Mouse (Mus musculus) intestine, embryonic 14.5 days (tissue): ENCODE data around the gene Tnfrsf18. TPM values are rescaled to one million over a fixed set of nuclear protein-coding genes. Genes with fewer than 3 reads are reported as not detected.

Experiments
- ATAC-seq: fragments of 200-750 bp; cut with Nextera tagmentation; replicated peaks from 2 replicates; pipeline ENCODE4 v1.8.0; 2017; ENCODE audit warnings: low read depth, moderate number of reproducible peaks, moderate TSS enrichment, moderate library complexity; ENCODE audit not compliant: low FRiP score, low TSS enrichment
- DNase-seq: peaks from one replicate; pipeline ENCODE4 v3.0.0-alpha.2; 2018; ENCODE audit warnings: low spot score
- H3K27ac ChIP-seq: fragments of 300-500 bp; sonication (generic); 2 replicates; pipeline ENCODE4 v1.5.1; 2014; ENCODE audit warnings: low read depth, mild to moderate bottlenecking, control low read depth
- H3K27me3 ChIP-seq: fragments of 300-500 bp; sonication (generic); replicated peaks from 2 replicates; pipeline ENCODE4 v1.6.1; 2014; ENCODE audit warnings: low read length, control low read depth; ENCODE audit not compliant: control insufficient read depth, insufficient read depth
- H3K36me3 ChIP-seq: fragments of 300-500 bp; sonication (generic); 2 replicates; pipeline ENCODE4 v1.6.1; 2014; ENCODE audit warnings: low read length, control low read depth; ENCODE audit not compliant: control insufficient read depth, insufficient read depth
- H3K4me1 ChIP-seq: fragments of 300-500 bp; sonication (generic); replicated peaks from 2 replicates; pipeline ENCODE4 v1.6.1; 2014; ENCODE audit warnings: low read length, control low read depth, mixed read lengths; ENCODE audit not compliant: control insufficient read depth, insufficient read depth
- H3K4me2 ChIP-seq: fragments of 300-500 bp; sonication (generic); 2 replicates; pipeline ENCODE4 v1.6.1; 2014; ENCODE audit warnings: low read length
- H3K4me3 ChIP-seq: fragments of 300-500 bp; sonication (generic); 2 replicates; pipeline ENCODE4 v1.5.1; 2014; ENCODE audit warnings: low read depth, low read length, control low read depth, mixed read lengths
- H3K9ac ChIP-seq: fragments of 300-500 bp; sonication (generic); 2 replicates; pipeline ENCODE4 v1.6.1; 2014; ENCODE audit warnings: mild to moderate bottlenecking, low read length
- H3K9me3 ChIP-seq: fragments of 300-500 bp; sonication (generic); 2 replicates; pipeline ENCODE4 v1.6.1; 2016; ENCODE audit warnings: low read length, control low read depth; ENCODE audit not compliant: control insufficient read depth
- WGBS: fragments of 180-500 bp; shearing (Covaris S2); extraction: QIAGEN DNeasy Blood & Tissue Kit; methylation state at CpG from one replicate; pipeline ENCODE4 v1.1.7; 2014; 5-methylcytosine and 5-hydroxymethylcytosine counted together
- microRNA counts: library from miRNA; unstranded; fragments of <30 nt; microRNA quantifications from one replicate; lab custom pipeline; 2016
- microRNA-seq: library from miRNA; unstranded; fragments of <30 nt; microRNA quantifications from one replicate; pipeline ENCODE4, GENCODE M21; 2016
- polyA plus RNA-seq: library from polyadenylated mRNA; unstranded; fragments of >200 nt; fragmentation: Nextera tagmentation; extraction: Ambion mirVana; gene quantifications from 2 replicates; pipeline ENCODE4 v1.2.1, GENCODE M21; 2014

Tnfrsf18 gene
- polyA plus RNA-seq, 1 experiment from 2014 or later, result 1.6 TPM

DNA sequence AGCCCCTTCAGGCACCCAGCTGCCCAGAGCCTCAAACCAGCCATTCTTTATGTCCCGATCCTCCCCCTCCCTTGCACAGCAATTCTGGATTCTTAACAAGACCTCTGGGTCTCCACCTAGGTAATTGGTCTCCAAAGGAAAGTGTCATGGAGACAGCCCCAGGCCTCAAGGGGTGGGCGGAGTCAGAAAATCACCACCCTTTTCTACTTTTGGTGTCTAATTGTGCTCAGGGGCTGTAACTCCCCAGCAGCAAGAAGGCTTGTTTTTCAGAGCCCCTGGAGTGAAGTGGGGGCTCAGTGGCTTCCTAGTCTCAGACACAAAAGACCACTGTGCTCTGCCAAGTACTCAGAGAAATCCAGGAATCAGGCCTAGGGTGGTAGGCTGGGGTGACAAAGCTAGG is 44.8 kb downstream of the Tnfrsf18 start:
- 56% methylated on average over 2 of the region's 2 CpGs for WGBS
- no peaks in the 10 kb centered on the region for H3K27me3 ChIP-seq
- no peak overlapping the region for H3K27ac ChIP-seq
- H3K36me3 ChIP-seq, result no peaks in the 10 kb centered on the region
- H3K9me3 ChIP-seq, result no peaks in the 10 kb centered on the region
- H3K4me3 ChIP-seq, result no peak overlapping the region
- H3K4me1 ChIP-seq, result peaks cover 7% of the 10 kb centered on the region; the same call in 1 of the 2 replicates
- H3K9ac ChIP-seq, result no peak overlapping the region
- ATAC-seq, result no peak
- no peak for DNase-seq
- no peak overlapping the region for H3K4me2 ChIP-seq

GRCm38 (mm10) chr4:156076911-156077382 is 51.0 kb downstream of the Tnfrsf18 start:
- Histone ChIP-seq H3K4me1 (peaks cover 6% of the 10 kb centered on the region; the same call in 1 of the 2 replicates), H3K36me3 (no peaks in the 10 kb centered on the region), H3K9ac (no peak overlapping the region), H3K27me3 (peaks cover 13% of the 10 kb centered on the region), H3K9me3 (no peaks in the 10 kb centered on the region), H3K4me2 (peak overlapping the region; percentile 72), H3K27ac (peak overlapping the region; percentile 58), H3K4me3 (peak overlapping the region; percentile 36)
- ATAC-seq (0 out of 2 replicates have a peak, but pooled peaks have one; percentile 17), DNase-seq (peak; percentile 64)
- WGBS, result 6% methylated on average over 8 of the region's 8 CpGs

GRCm38 (mm10) chr4:156077499-156078301 is 51.7 kb downstream of the Tnfrsf18 start:
- Histone ChIP-seq H3K9ac (peak overlapping the region; percentile 39), H3K27me3 (peaks cover 13% of the 10 kb centered on the region), H3K4me3 (peak overlapping the region; percentile 36), H3K36me3 (no peaks in the 10 kb centered on the region), H3K9me3 (no peaks in the 10 kb centered on the region), H3K4me1 (peaks cover 9% of the 10 kb centered on the region; the same call in 1 of the 2 replicates), H3K4me2 (peak overlapping the region; percentile 72), H3K27ac (peak overlapping the region; percentile 58)
- DNase-seq (peak; percentile 77), ATAC-seq (peak; percentile 85)
- WGBS, result 1% methylated on average over 58 of the region's 58 CpGs

MicroRNAs encoded within 50 kb of the gene (microRNA counts, 519-probe panel; counts per million panel counts)
- microRNA mmu-miR-200a (lab: Ali Mortazavi, UCI), result 4,263 counts per million, percentile 68 among the panel's probes with 10 or more counts
- microRNA mmu-miR-200b (lab: Ali Mortazavi, UCI), result 5,030 counts per million, percentile 86 among the panel's probes with 10 or more counts
- 5,503 counts per million, percentile 92 among the panel's probes with 10 or more counts for microRNA mmu-miR-429 (lab: Ali Mortazavi, UCI)

Small RNA genes lying within 50 kb of the gene (microRNA-seq; reads per million reads assigned to microRNA genes)
- 1,244 reads per million, percentile 80 among the genes with 10 or more reads in this experiment for gene Mir200a
- 8,521 reads per million, percentile 94 among the genes with 10 or more reads in this experiment for gene Mir200b
- 19,767 reads per million, percentile 97 among the genes with 10 or more reads in this experiment for gene Mir429

Other genes starting within 250 kb of the Tnfrsf18 start
- gene Tmem88b, start 240.3 kb upstream of the Tnfrsf18 start, polyA plus RNA-seq, result 0.55 and 0.69 TPM in 2 replicates
- gene Ankrd65, start 235.7 kb upstream of the Tnfrsf18 start, polyA plus RNA-seq, result not detected in 2 replicates
- gene Mrpl20, start 223.3 kb upstream of the Tnfrsf18 start, polyA plus RNA-seq, result 237 and 246 TPM in 2 replicates
- 161 and 192 TPM in 2 replicates for gene Ccnl2, start 213.7 kb upstream of the Tnfrsf18 start, polyA plus RNA-seq
- gene Aurkaip1, start 194.9 kb upstream of the Tnfrsf18 start, polyA plus RNA-seq, result 133 and 151 TPM in 2 replicates
- gene Mxra8, start 186.5 kb upstream of the Tnfrsf18 start, polyA plus RNA-seq, result 60.0 and 73.3 TPM in 2 replicates
- 7.3 and 7.8 TPM in 2 replicates for gene Dvl1, start 178.8 kb upstream of the Tnfrsf18 start, polyA plus RNA-seq
- 0.38 and 0.43 TPM in 2 replicates for gene Tas1r3, start 162.8 kb upstream of the Tnfrsf18 start, polyA plus RNA-seq
- gene Cptp, start 156.7 kb upstream of the Tnfrsf18 start, polyA plus RNA-seq, result 20.5 and 21.4 TPM in 2 replicates
- 69.3 and 76.4 TPM in 2 replicates for gene Ints11, start 156.6 kb upstream of the Tnfrsf18 start, polyA plus RNA-seq
- 55.6 and 55.9 TPM in 2 replicates for gene Pusl1, start 134.4 kb upstream of the Tnfrsf18 start, polyA plus RNA-seq
- 16.2 and 16.6 TPM in 2 replicates for gene Acap3, start 134.3 kb upstream of the Tnfrsf18 start, polyA plus RNA-seq
- gene Ube2j2, start 82.3 kb upstream of the Tnfrsf18 start, polyA plus RNA-seq, result 114 and 124 TPM in 2 replicates
- 55.5 and 56.1 TPM in 2 replicates for gene C1qtnf12, start 63.8 kb upstream of the Tnfrsf18 start, polyA plus RNA-seq
- gene B3galt6, start 33.5 kb upstream of the Tnfrsf18 start, polyA plus RNA-seq, result 16.6 and 17.9 TPM in 2 replicates
- gene Sdf4, start 33.3 kb upstream of the Tnfrsf18 start, polyA plus RNA-seq, result 157 and 165 TPM in 2 replicates
- 0.50 and 0.56 TPM in 2 replicates for gene Tnfrsf4, start 12.3 kb upstream of the Tnfrsf18 start, polyA plus RNA-seq
- 2.7 and 3.5 TPM in 2 replicates for gene Ttll10, start 33.2 kb downstream of the Tnfrsf18 start, polyA plus RNA-seq
- 34.5 and 38.8 TPM in 2 replicates for gene 9430015G10Rik, start 83.8 kb downstream of the Tnfrsf18 start, polyA plus RNA-seq
- 0.14 and 0.16 TPM in 2 replicates for gene Rnf223, start 104.3 kb downstream of the Tnfrsf18 start, polyA plus RNA-seq
- 80.6 and 82.1 TPM in 2 replicates for gene Agrn, start 171.3 kb downstream of the Tnfrsf18 start, polyA plus RNA-seq
- 0.58 and 0.91 TPM in 2 replicates for gene Isg15, start 174.7 kb downstream of the Tnfrsf18 start, polyA plus RNA-seq
- gene AW011738, start 177.1 kb downstream of the Tnfrsf18 start, polyA plus RNA-seq, result 0.69 and 1.1 TPM in 2 replicates
- gene Perm1, start 189.7 kb downstream of the Tnfrsf18 start, polyA plus RNA-seq, result 0.51 and 0.54 TPM in 2 replicates
- gene Plekhn1, start 208.7 kb downstream of the Tnfrsf18 start, polyA plus RNA-seq, result 19.7 and 20.1 TPM in 2 replicates
- 102 and 111 TPM in 2 replicates for gene Noc2l, start 209.8 kb downstream of the Tnfrsf18 start, polyA plus RNA-seq
- 0.20 and 0.42 TPM in 2 replicates for gene Samd11, start 229.5 kb downstream of the Tnfrsf18 start, polyA plus RNA-seq